Mouse (Mus musculus) limb, embryonic 15.5 days (tissue): ENCODE data around the gene Hps3. TPM values are rescaled to one million over a fixed set of nuclear protein-coding genes. Genes with fewer than 3 reads are reported as not detected.
"Not testable (repeated sequence)": the region's sequence is repeated elsewhere in the genome, so short reads cannot be mapped to it uniquely, and the experiment has no call there.

ENCODE experiments used
- ATAC-seq: fragments of 200-750 bp; cut with Nextera tagmentation; 2 replicates; pipeline ENCODE4 v1.8.0; 2017; ENCODE audit warnings: low read depth, moderate TSS enrichment; ENCODE audit not compliant: insufficient number of reproducible peaks, low FRiP score, low TSS enrichment
- H3K27ac ChIP-seq: fragments of 300-500 bp; sonication (generic); 2 replicates; pipeline ENCODE4 v1.5.1; 2015; ENCODE audit warnings: moderate library complexity, mild to moderate bottlenecking, inconsistent platforms
- H3K27me3 ChIP-seq: fragments of 300-500 bp; sonication (generic); 2 replicates; pipeline ENCODE4 v1.6.1; 2015; ENCODE audit warnings: inconsistent platforms
- H3K36me3 ChIP-seq: fragments of 300-500 bp; sonication (generic); 2 replicates; pipeline ENCODE4 v1.6.1; 2015; ENCODE audit warnings: inconsistent platforms
- H3K4me1 ChIP-seq: fragments of 300-500 bp; sonication (generic); 2 replicates; pipeline ENCODE4 v1.6.1; 2015; ENCODE audit warnings: inconsistent platforms
- H3K4me2 ChIP-seq: fragments of 300-500 bp; sonication (generic); 2 replicates; pipeline ENCODE4 v1.6.1; 2015; ENCODE audit warnings: mild to moderate bottlenecking, inconsistent platforms
- H3K4me3 ChIP-seq: fragments of 300-500 bp; sonication (generic); 2 replicates; pipeline ENCODE4 v1.5.1; 2015; ENCODE audit warnings: mild to moderate bottlenecking, inconsistent platforms
- H3K9ac ChIP-seq: fragments of 300-500 bp; sonication (generic); 2 replicates; pipeline ENCODE4 v1.6.1; 2015; ENCODE audit warnings: inconsistent platforms
- H3K9me3 ChIP-seq: fragments of 300-500 bp; sonication (generic); 2 replicates; pipeline ENCODE4 v1.6.1; 2016; ENCODE audit warnings: inconsistent platforms
- WGBS: fragments of 180-500 bp; shearing (Covaris S2); methylation state at CpG from one replicate; pipeline ENCODE4 v1.1.7; 2015; 5-methylcytosine and 5-hydroxymethylcytosine counted together
- polyA plus RNA-seq: library from polyadenylated mRNA; unstranded; fragments of >200 nt; fragmentation: Nextera tagmentation; extraction: Ambion mirVana; gene quantifications from 2 replicates; pipeline ENCODE4 v1.2.1, GENCODE M21; 2015

Hps3 gene
- polyA plus RNA-seq, 1 experiment from 2014 or later: 9.3 TPM

- 0 out of 2 replicates have a peak, but pooled peaks cover 3% of the 10 kb centered on the region for H3K4me1 ChIP-seq
- no peak overlapping the region for H3K4me3 ChIP-seq
- no peaks in the 10 kb centered on the region for H3K27me3 ChIP-seq
- H3K9me3 ChIP-seq: no peaks in the 10 kb centered on the region
- peaks cover 31% of the 10 kb centered on the region for H3K36me3 ChIP-seq
- WGBS: 92% methylated on average over 3 of the region's 3 CpGs
- H3K4me2 ChIP-seq: no peak overlapping the region
- H3K27ac ChIP-seq: no peak overlapping the region
- H3K9ac ChIP-seq: no peak overlapping the region
- ATAC-seq: no peak
These were observed 6.5 kb downstream of the Hps3 start for GRCm38 (mm10) chr3:20028640-20029039.

DNA sequence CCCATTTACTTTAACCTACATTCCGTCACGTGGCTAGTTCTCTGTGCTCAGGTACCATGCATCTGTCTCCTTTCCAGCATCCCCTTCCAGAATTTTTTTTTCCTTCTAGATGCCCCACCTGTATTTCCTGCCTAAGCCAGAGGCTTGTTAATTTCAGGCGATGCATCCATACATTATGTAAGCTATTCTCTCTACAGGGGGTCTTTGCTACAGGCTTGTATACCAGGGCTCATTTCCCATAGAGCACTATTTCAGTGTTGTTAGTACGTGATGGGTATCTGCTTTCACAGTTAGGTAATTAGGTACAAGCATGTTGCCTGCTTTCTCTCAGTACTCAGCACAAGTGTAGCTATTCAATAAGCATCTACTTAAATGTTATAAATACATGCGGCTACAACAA is 7.3 kb downstream of the Hps3 start:
- H3K9me3 ChIP-seq: no peaks in the 10 kb centered on the region
- WGBS: 82% methylated on average over 5 of the region's 5 CpGs
- no peak overlapping the region for H3K4me2 ChIP-seq
- H3K9ac ChIP-seq: no peak overlapping the region
- no peak overlapping the region for H3K27ac ChIP-seq
- H3K36me3 ChIP-seq: peaks cover 31% of the 10 kb centered on the region
- H3K4me3 ChIP-seq: no peak overlapping the region
- no peaks in the 10 kb centered on the region for H3K4me1 ChIP-seq
- no peak for ATAC-seq
- no peaks in the 10 kb centered on the region for H3K27me3 ChIP-seq

- Histone ChIP-seq H3K4me3 (no peak overlapping the region), H3K9ac (no peak overlapping the region), H3K9me3 (no peaks in the 10 kb centered on the region), H3K4me2 (no peak overlapping the region), H3K27ac (no peak overlapping the region), H3K36me3 (peaks cover 38% of the 10 kb centered on the region), H3K27me3 (no peaks in the 10 kb centered on the region), H3K4me1 (no peaks in the 10 kb centered on the region)
- 82% methylated on average over 8 of the region's 8 CpGs for WGBS
- ATAC-seq: no peak
These were observed 8.0 kb downstream of the Hps3 start for GRCm38 (mm10) chr3:20026996-20027689.

DNA sequence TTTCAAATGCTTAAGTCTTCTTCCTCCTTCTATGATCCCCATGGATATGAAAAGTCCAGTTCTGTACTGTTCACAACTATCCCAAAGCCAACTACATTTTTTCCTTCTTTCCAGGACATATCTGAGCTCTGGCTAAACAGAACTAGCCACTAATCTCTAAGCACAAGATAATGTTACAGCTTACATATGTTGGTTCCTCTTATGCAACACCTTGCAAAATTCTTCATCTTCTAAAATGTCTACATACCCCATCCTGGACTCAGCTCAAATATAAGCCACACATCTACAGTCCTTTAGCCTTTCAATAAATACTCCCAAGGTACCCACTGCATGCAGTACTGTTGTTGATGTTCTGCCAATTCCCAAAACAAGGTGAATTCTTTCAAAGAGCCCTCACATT is 8.6 kb downstream of the Hps3 start:
- H3K4me1 ChIP-seq: no peaks in the 10 kb centered on the region
- ATAC-seq: no peak
- no peak overlapping the region for H3K4me2 ChIP-seq
- H3K9me3 ChIP-seq: no peaks in the 10 kb centered on the region
- H3K27me3 ChIP-seq: no peaks in the 10 kb centered on the region
- H3K27ac ChIP-seq: no peak overlapping the region
- H3K4me3 ChIP-seq: no peak overlapping the region
- no peak overlapping the region for H3K9ac ChIP-seq
- peaks cover 39% of the 10 kb centered on the region for H3K36me3 ChIP-seq

- Histone ChIP-seq H3K36me3 (peaks cover 45% of the 10 kb centered on the region), H3K4me2 (no peak overlapping the region), H3K27me3 (no peaks in the 10 kb centered on the region), H3K9me3 (no peaks in the 10 kb centered on the region), H3K4me3 (no peak overlapping the region), H3K4me1 (no peaks in the 10 kb centered on the region), H3K9ac (no peak overlapping the region), H3K27ac (no peak overlapping the region)
- WGBS: 63% methylated on average over 1 of the region's 1 CpGs
- no peak for ATAC-seq
These were observed 11.3 kb downstream of the Hps3 start for GRCm38 (mm10) chr3:20023832-20024231.

DNA sequence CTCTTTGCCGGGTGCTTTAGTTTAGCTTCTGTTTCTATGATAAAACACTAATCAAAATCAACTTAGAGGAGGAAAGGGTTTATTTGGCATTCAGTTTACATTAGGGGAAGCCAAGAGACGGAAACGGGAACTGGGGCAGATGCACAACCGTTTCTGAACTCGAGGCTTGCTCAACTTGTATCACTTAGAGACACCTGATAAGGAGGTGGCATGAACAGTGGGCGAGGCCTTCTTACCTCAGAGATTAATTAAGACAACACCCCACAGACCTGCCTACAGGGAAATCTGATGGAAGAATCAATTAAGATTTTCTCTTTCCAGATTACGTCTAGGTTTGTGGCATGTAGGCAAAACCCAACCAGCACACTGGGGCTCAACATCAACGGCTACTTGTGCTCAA is 17.0 kb downstream of the Hps3 start:
- no peaks in the 10 kb centered on the region for H3K9me3 ChIP-seq
- no peaks in the 10 kb centered on the region for H3K27me3 ChIP-seq
- H3K27ac ChIP-seq: no peak overlapping the region
- WGBS: 85% methylated on average over 8 of the region's 8 CpGs
- 0 out of 2 replicates have a peak, but pooled peaks cover 2% of the 10 kb centered on the region for H3K4me1 ChIP-seq
- no peak overlapping the region for H3K9ac ChIP-seq
- H3K4me3 ChIP-seq: no peak overlapping the region
- ATAC-seq: no peak
- no peak overlapping the region for H3K4me2 ChIP-seq
- H3K36me3 ChIP-seq: peaks cover 22% of the 10 kb centered on the region

DNA sequence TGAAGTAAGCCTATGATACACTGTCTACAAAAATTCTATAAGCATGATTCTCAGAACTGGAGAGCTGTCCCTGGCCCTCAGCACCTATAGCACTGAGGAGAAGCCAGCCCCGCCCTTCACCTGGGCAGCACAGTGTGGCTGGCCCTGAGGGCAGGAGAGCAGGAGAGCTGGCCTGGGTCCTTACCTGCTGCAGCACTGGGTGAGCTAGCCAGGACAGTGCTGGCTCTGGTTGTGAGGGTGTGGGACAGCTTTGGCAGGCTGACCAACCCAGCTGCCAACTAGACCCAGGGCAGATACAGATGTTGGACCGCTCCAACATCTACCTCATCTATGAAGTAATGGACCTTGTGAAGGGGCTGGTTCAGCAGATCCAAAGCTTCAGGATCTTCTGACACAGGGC is 20.7 kb downstream of the Hps3 start:
- no peak overlapping the region for H3K9ac ChIP-seq
- H3K36me3 ChIP-seq: peaks cover 11% of the 10 kb centered on the region
- no peak overlapping the region for H3K27ac ChIP-seq

DNA sequence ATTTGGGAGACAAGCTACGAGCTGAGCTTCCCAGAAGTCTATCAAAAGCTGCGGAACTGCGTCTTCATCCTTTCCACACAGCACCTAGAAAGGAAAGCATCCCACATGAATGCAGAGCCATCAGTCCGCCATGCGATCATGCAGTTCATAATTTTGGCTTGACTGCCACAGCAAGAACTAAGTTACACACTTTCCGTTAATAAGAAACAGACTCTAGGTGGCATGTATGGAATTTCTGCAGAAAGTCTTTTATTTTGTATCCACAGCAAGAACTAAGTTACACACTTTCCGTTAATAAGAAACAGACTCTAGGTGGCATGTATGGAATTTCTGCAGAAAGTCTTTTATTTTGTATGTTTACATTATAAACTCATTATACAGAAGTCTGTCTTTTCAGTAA is 24.2 kb downstream of the Hps3 start:
- H3K4me1 ChIP-seq, H3K4me3 ChIP-seq, H3K4me2 ChIP-seq, ATAC-seq, H3K27me3 ChIP-seq, H3K9ac ChIP-seq, H3K9me3 ChIP-seq: not testable (repeated sequence)
- 34% methylated on average over 7 of the region's 7 CpGs for WGBS
- Histone ChIP-seq H3K27ac (peak overlapping the region; percentile 79), H3K36me3 (peaks cover 14% of the 10 kb centered on the region)

More for the DNA sequence above, 20.7 kb downstream of the Hps3 start:
- Histone ChIP-seq H3K4me3 (no peak overlapping the region), H3K9me3 (no peaks in the 10 kb centered on the region), H3K4me2 (no peak overlapping the region), H3K27me3 (no peaks in the 10 kb centered on the region), H3K4me1 (peaks cover 8% of the 10 kb centered on the region)
- 88% methylated on average over 2 of the region's 2 CpGs for WGBS
- peak; percentile 55; the same call in 1 of the 2 replicates for ATAC-seq

GRCm38 (mm10) chr3:20010464-20010863 is 24.7 kb downstream of the Hps3 start:
- no peak overlapping the region for H3K4me2 ChIP-seq
- H3K9me3 ChIP-seq: no peaks in the 10 kb centered on the region
- H3K9ac ChIP-seq: no peak overlapping the region
- H3K27me3 ChIP-seq: no peaks in the 10 kb centered on the region
- peak overlapping the region; percentile 79 for H3K27ac ChIP-seq
- no peak overlapping the region for H3K4me3 ChIP-seq
- 77% methylated on average over 9 of the region's 9 CpGs for WGBS
- H3K36me3 ChIP-seq: peaks cover 10% of the 10 kb centered on the region
- peaks cover 8% of the 10 kb centered on the region for H3K4me1 ChIP-seq
- ATAC-seq: no peak

- no peaks in the 10 kb centered on the region for H3K9me3 ChIP-seq
- H3K27me3 ChIP-seq: no peaks in the 10 kb centered on the region
- H3K4me2 ChIP-seq: no peak overlapping the region
- no peak overlapping the region for H3K27ac ChIP-seq
- H3K36me3 ChIP-seq: peaks cover 9% of the 10 kb centered on the region; the same call in 1 of the 2 replicates
- H3K4me1 ChIP-seq: peaks cover 6% of the 10 kb centered on the region
- ATAC-seq: no peak
- no peak overlapping the region for H3K9ac ChIP-seq
- 52% methylated on average over 5 of the region's 5 CpGs for WGBS
- no peak overlapping the region for H3K4me3 ChIP-seq
These were observed 27.4 kb downstream of the Hps3 start for GRCm38 (mm10) chr3:20007759-20008158.

GRCm38 (mm10) chr3:20007275-20007674 is 27.8 kb downstream of the Hps3 start:
- Histone ChIP-seq H3K4me3 (no peak overlapping the region), H3K36me3 (peaks cover 7% of the 10 kb centered on the region; the same call in 1 of the 2 replicates), H3K27ac (no peak overlapping the region), H3K27me3 (no peaks in the 10 kb centered on the region), H3K4me2 (no peak overlapping the region), H3K9me3 (no peaks in the 10 kb centered on the region), H3K4me1 (peaks cover 6% of the 10 kb centered on the region), H3K9ac (no peak overlapping the region)
- WGBS: 80% methylated on average over 4 of the region's 4 CpGs
- no peak for ATAC-seq

- ATAC-seq: no peak
- H3K9ac ChIP-seq: no peak overlapping the region
- no peaks in the 10 kb centered on the region for H3K27me3 ChIP-seq
- peaks cover 3% of the 10 kb centered on the region for H3K4me1 ChIP-seq
- H3K27ac ChIP-seq: no peak overlapping the region
- H3K9me3 ChIP-seq: no peaks in the 10 kb centered on the region
- H3K36me3 ChIP-seq: peaks cover 11% of the 10 kb centered on the region; the same call in 1 of the 2 replicates
- H3K4me3 ChIP-seq: no peak overlapping the region
- WGBS: 71% methylated on average over 1 of the region's 1 CpGs
- H3K4me2 ChIP-seq: no peak overlapping the region
These were observed 29.5 kb downstream of the Hps3 start for GRCm38 (mm10) chr3:20005611-20006010.

DNA sequence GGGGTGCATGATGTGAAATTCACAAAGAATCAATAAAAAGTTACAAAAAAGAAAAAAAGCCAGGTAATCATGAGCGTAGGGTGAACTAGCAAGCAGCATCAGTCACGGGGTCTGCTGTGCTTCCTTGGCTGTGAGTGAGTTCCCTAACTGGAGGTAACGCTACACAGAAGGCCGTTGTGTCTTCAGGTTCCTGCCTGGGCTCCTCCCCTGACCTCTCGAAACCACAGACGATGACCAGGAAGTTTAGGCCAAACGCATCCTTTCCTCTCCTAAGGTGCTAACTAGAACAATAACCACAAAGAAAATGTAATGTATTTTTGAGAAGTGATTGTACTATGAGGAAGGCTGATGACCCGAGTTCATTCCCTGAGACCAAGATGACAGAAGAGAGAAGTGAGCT is 30.7 kb downstream of the Hps3 start:
- Histone ChIP-seq H3K9ac (no peak overlapping the region), H3K4me2 (no peak overlapping the region), H3K9me3 (no peaks in the 10 kb centered on the region), H3K27ac (no peak overlapping the region), H3K27me3 (no peaks in the 10 kb centered on the region), H3K36me3 (peaks cover 11% of the 10 kb centered on the region; the same call in 1 of the 2 replicates), H3K4me1 (no peaks in the 10 kb centered on the region), H3K4me3 (no peak overlapping the region)
- WGBS: 79% methylated on average over 8 of the region's 8 CpGs
- ATAC-seq: no peak
